Mouse (Mus musculus) myocyte (in vitro differentiated cells): ENCODE results near the gene Ptprcap.

Experiments
- CEBPB ChIP-seq: IDR thresholded peaks from 2 replicates; pipeline ENCODE4 v1.6.1; 2011; ENCODE audit warnings: mild to moderate bottlenecking, moderate library complexity; ENCODE audit not compliant: poor library complexity, insufficient read depth, severe bottlenecking
- POLR2A ChIP-seq: IDR thresholded peaks from one replicate; pipeline ENCODE4 v1.6.1; 2011; ENCODE audit warnings: low read depth, mild to moderate bottlenecking, control low read depth, moderate library complexity; ENCODE audit not compliant: insufficient read length

DNA sequence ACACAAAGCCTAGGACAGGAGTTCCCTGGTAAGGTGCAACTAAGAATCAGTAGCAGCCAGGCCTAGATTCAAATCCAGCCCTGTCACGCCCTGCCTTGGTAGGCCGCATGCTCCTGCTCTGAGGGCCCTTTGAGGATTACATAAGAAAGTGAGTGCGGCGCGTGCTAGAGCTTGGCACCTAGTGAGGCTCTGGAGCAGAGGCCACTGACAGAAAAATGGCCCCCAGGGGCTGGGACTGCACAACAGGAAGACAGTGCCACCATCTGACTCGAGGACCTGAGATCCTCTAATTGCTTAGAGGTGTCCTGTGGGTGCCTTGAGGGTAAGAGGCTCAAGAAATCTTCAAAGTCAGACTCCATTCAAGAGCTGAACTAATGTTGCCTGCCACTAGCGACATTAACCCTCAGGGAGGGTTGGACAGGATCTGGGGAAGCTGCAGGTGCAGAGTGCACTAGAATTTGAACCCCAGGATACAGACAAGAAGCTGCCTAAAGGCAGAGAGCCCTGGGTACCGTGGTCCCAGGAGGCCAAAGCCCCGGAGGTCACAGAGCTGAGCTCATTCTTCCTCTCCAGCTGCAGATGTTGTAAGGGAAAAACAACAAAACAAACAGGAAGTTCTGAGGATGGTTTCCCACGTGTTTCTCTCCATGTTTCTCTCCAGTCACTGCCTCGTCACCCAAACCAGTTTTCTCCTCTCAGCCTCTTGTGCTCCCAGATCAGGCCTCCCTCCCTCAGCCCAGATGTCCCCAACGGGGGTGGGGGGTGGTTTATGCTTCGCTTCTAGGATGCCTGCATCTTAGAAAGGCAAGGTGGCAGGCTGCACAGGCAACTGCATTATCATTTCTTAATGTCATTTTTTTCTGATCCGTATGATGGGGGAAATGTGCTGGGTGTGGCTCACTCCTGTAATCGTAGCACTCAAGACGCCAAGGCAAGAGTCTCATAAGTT lies 8.6 kb upstream of the Ptprcap start:
- TF ChIP-seq CEBPB, result no peak
- TF ChIP-seq POLR2A, result no peak
